Mouse (Mus musculus): ENCODE data around the gene Ndufb11.
A peak's percentile ranks its signal among the peaks of the same experiment; 100 is the strongest.

Ndufb11 gene

DNA sequence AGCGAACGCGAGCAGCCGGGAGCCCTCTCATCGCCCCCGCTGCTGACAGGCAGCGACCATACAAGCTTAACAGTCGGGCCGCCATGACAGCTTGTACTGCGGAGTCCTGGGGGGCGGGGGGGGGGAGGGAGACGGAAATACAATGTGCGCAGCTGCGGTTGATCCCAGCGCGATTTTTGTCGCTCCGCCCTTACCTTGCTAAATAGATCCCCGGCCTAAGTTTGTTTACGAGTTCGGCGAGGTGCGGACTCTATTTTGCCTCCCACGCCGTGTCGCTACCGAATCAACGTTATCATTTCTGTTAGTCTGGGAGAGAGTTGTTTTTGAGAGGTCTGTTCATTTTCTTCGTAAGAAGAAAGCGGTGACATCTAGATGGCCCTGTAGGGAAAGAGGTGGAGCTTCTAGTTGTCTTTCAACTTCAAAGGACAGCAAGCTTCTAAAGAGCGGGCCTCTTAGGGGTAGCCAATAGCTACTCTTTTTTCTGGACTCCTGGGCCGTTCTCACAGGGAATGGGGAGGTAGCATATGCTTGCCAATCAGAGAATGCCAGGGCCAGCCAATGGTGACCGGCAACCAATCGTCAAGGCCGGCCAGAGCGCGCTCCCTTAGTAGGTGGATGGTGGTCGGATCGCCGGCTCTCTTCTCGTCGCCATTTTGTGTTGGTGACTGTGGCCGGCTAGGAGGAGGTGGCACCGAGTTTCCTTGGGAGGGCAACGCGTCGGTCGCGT lies at the start of gene Ndufb11, which contains the start of gene Rbm10:
TSS of gene Ndufb11 (minus strand) at position 444 of the 727 bp plus-strand sequence.
TSS of gene Rbm10 (plus strand) at position 328 of the 727 bp plus-strand sequence.
- peak; percentile 91 for DNase-seq

GRCm38 (mm10) chrX:20663444-20663790 lies 46.0 kb upstream of the Ndufb11 start:
- DNase-seq = peak; percentile 19

DNA sequence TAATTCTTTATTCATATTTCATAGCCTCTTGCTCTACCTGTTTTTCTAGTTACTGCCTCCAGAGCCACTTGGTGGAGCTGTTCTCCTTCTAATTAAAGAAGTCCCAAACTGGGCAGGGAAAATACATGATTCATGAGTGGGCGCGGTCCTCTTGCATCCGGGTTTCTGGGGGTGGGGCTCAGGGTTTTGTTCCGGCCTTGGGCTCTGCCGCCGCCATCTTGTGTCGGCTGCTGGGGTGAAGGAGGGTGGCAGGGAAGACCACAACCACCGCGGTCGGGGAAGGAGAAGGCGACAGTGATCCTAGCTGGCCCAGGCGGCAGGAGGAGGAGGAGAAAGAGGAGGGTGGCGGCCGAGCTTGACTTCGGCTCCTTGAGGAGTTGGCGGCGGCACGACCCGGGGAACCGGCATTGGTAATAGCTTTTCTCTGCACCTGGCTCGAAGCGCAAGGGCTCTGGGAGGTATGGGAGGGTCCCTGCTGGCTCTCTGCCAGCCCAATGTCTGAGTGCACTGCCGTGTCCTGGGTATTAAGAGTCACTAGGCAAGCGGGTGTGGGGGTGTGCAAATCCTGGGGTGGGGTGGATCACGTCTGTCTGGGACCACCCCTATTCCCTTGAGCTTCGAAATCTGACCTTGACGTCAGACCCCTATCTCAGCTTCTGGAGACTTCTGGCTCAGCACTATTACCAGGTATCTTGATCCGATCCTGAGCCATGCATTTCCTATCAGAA lies 45.5 kb upstream of the Ndufb11 start:
- DNase-seq = peak; percentile 89

GRCm38 (mm10) chrX:20662317-20662715 lies 44.9 kb upstream of the Ndufb11 start:
- peak; percentile 20 for DNase-seq

DNA sequence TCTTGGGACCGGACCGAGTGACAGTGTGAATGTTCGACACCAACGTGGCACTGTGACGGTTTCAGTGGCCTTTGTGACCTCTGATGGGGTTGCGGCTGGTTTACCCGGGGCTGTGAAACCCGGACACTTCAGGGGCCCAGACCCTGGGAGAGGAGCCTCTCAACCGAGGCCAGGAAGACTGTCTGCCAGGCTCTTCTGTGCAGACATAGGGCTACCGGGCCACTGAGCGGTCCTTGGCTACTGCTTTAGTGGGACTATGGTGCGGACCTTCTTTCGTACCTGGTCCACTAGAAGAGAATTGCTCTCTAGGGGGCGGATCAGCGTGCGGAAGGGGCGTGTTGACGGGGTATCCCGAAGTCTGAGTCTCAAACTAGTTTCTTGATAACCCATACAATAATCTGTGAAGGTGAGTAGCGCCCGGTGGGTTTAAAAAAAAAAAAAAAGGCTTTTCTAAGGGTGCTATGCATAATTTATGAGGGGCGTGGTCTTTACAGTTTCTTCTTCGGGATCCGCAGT lies 41.5 kb upstream of the Ndufb11 start:
- peak; percentile 28 for DNase-seq

GRCm38 (mm10) chrX:20658026-20658652 lies 40.7 kb upstream of the Ndufb11 start, which contains the start of gene Uba1:
Gene Uba1, plus strand, starts transcription at chrX:20658326.
- peak; percentile 82 for DNase-seq

GRCm38 (mm10) chrX:20657593-20657992 lies 40.2 kb upstream of the Ndufb11 start:
- DNase-seq = no peak

- no peak for DNase-seq
These were observed 27.4 kb upstream of the Ndufb11 start for GRCm38 (mm10) chrX:20644780-20645179.

DNA sequence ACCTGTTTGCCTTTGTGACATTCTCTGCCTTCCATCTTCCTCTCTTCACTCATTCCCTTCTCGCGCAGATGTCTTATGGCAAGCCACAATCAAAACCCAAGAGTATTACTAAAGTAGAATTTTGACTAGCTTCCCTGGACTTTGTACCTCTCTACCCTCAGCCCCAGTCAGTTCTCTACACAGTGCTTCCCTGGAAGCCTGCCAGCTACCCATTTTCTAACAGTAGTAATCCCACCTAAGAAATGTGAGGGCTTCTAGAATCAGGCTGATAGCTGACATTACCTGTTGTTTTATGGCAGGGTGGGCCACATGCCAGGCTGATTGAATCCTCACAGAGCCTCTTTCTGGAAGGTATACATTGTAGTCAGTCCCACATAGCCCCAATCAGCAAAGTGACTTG lies 20.7 kb upstream of the Ndufb11 start:
- no peak for DNase-seq

DNA sequence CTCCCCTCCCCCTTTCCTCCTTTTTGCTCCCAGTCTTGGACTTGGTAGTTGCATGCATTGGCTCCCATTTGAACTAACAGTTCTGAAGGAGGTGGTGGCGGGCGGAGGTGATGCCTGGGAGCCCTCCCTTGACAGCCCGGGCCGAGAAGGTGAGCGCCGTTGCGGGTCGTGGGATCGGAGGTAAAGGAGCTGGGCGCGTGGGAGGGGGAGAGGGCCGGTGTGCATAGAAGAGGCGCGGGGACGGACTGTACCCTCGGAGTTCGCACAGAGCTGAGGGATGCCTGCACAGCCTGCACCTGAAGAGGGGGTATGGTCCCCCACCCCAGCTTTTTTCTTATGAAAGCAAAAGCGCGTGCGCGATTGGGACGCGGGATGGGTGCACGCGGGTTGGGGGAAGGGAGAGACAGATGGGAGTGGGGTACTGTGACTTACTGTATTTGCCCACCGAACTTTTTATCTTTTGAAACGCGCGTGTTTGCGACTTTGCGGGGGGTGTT lies 532 bp upstream of the Ndufb11 start:
- no peak for DNase-seq

DNA sequence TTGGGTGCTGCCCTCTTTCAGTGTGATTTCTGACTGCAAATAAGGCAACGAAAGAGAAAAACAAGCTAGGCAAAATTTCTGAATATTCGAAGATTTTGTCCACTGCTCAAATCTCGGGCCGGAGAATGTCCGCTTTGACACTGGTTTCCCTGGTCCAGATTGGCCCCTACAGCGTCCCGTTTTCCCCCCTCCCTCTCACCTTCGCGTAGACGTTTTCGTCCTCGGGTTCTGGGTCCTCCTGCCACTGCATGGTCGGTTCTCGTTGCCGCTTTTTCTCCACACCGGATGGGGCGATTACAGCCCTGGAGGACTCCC lies 601 bp downstream of the Ndufb11 start:
- no peak for DNase-seq

- no peak for DNase-seq
These were observed 8.9 kb downstream of the Ndufb11 start for GRCm38 (mm10) chrX:20608500-20608899.

- no peak for DNase-seq
These were observed 29.5 kb downstream of the Ndufb11 start for GRCm38 (mm10) chrX:20587968-20588367.

- DNase-seq = no peak
These were observed 43.5 kb downstream of the Ndufb11 start for GRCm38 (mm10) chrX:20573927-20574326.

DNA sequence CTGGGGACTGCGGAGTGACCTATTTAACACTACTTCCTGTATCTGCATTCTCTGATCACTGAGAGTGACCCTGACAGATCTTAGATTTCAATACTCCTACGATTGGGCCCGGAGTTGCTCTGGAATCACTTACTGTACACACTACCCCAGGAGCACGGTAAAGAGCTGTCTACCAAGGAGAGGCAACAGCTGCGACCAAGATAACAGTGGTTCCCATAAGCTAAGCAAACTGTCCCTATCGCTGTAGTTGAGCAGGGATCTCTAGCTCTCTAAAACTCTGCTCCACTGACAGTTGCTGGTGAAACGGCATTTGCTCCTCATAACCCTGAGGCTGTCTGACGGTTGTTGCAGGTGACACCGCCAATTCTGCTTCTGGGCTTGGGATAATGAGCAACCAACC lies 44.7 kb downstream of the Ndufb11 start:
- DNase-seq = no peak

- no peak for DNase-seq
These were observed 46.4 kb downstream of the Ndufb11 start for GRCm38 (mm10) chrX:20571024-20571423.
